Mouse (Mus musculus) c-Kit-positive CD71-positive TER-119-positive erythroid progenitor cells, embryonic 14.5 days (primary cell): Measurements from ENCODE around the gene Unc13d.
"Not testable (repeated sequence)": the region's sequence is repeated elsewhere in the genome, so short reads cannot be mapped to it uniquely, and the experiment has no call there.

Source experiments
- DNase-seq: peaks from one replicate; pipeline ENCODE4 v3.0.0-alpha.2; 2013; ENCODE audit warnings: low spot score

The Unc13d gene

DNA sequence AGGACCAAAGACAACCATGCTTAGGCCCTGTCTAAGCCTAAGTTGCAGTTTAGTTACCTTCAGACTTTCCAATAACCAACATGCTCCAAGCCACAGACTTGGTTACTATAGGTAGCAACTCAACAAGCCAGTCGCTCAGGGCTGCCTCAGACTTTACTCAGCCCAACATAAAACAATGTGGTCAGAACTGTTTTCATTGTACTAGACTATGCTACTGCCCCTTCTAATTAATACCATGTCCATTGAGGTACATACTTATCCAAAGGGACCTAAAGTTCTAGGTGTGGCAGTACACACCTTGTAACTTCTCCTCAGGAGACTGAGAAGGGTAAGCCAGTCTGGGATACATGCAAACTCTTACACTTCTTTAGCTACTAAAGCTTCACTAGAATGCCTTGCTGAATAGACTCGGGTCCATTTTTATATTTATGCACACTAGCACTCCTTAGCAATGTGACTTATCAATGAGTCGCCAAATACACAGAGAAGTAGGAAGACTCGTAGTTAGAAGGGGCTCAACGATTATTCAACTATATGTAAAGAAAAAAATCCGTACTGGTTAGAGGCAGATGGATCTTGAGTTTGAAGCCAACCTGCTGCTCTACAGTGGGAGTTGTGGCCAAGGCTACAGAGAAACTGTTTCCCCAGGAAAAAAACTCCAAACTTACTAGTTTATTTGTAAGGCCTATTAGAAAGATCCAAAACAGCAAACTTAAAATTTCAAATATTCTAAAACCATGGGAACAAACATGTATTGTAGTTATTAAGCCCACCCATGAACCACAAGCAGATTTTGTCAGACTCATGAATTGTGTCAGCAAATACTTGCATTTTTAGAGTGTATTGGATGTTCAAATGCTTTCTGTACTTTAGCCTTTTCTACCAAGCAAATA is 56.2 kb downstream of the Unc13d start:
- no peak for DNase-seq

DNA sequence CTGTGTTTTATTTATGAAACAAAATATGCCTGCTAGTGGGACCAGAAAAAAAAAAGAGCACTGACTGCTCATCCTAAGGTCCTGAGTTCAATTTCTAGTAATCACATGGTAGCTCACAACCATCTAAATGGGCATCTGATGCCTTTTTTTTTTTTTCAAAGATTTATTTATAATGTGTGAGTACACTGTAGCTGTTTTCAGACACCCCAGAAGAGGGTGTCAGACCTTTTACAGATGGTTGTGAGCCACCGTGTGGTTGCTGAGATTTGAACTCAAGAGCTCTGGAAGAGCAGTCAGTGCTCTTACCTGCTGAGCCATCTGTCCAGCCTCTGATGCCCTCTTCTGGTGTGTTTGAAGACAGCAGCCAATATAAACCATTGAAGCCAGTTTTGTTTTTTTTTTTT is 57.2 kb downstream of the Unc13d start:
- DNase-seq, result no peak

DNA sequence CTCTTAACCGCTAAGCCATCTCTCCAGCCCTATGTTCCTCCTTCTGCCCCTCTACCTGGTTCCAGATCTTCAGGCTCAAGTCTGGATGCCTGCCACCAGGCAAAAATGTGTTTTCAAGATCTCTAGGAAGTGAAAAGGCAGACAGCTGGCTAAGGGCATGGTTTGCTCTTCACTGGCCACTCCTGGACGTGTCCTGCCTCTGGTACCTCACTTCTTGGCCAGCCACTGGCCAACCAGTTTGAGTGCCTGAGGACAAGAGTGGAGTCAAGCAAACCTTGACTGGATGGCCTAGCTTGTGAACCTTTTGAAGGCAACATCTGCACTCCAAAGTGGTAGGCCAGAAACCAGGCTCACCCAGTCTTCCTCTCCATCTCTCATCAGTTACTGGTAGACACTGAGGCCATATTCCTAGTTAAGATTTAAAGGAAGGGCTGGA is 57.8 kb downstream of the Unc13d start:
- DNase-seq, result no peak

DNA sequence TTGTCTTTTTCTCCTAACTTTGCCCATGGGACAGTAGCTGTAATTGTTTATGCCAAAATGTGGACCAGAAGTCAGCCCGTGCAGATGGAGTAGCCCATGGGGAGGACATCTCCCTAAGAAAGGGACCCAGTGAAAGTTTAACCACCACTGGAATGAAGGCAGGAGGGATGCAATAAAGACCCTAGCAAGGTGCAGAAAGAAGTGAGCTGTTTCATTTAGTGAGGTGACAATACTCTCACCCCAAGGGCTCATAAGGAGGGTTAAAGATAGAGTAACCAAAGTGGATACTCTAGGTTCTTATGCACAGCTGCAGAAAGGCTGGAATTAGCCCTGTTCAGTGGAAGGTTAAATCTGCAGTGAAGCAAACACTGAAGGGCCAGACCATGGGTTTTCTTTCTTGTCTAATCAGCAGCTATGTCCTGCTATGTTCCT is 58.4 kb downstream of the Unc13d start:
- no peak for DNase-seq

DNA sequence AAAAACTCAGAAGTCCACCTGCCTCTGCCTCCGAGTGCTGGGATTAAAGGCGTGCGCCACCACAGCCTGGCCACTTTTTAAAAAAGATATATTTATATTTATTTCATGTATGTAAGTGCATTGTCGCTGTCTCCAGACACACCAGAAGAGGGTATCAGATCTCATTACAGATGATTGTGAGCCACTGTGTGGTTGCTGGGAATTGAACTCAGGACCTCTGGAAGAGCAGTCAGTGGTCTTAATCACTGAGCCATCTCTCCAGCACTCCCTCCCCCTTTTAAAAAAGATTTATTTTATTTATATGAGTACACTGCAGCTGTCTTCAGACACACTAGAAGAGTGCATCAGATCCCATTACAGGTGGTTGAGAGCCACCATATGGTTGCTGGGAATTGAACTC is 58.9 kb downstream of the Unc13d start:
- DNase-seq, result not testable (repeated sequence)

DNA sequence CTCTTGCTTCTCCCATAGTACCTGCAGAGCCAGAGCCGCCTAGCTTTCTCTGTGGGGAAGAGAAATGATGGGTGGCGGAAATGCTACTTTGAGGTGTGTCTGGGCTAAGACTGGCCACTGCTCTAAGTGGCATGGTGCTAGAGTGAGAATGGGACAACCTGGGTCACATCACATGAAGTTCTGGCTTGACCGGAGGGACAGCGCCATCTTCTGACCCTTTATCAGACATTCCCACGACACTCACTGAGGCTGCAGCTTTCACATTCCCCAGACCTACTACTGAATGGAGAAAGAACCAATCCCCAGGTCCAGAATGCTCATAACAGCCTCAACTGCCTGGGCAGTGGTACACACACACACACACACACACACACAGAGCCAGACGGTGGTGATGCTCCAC is 59.7 kb downstream of the Unc13d start:
- DNase-seq, result no peak

DNA sequence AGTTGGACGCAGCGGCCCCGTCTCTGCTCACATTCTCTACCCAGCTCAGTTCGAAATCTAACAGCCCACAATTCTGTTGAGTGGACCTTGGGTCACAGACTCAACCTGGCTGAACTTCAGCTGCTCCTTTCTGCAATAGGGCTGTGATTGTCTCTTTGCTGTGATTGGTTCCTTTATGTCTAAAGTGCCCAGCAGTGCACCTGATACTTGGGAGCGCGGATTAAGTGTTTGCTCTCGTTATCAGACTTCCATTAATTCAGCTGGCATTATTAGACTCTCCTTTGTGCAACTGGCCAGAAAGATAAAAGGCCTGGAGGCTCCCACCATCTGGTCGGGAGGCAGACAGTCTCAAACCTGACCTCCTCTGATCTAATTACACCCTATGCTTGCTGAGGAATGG is 62.9 kb downstream of the Unc13d start:
- DNase-seq, result no peak

DNA sequence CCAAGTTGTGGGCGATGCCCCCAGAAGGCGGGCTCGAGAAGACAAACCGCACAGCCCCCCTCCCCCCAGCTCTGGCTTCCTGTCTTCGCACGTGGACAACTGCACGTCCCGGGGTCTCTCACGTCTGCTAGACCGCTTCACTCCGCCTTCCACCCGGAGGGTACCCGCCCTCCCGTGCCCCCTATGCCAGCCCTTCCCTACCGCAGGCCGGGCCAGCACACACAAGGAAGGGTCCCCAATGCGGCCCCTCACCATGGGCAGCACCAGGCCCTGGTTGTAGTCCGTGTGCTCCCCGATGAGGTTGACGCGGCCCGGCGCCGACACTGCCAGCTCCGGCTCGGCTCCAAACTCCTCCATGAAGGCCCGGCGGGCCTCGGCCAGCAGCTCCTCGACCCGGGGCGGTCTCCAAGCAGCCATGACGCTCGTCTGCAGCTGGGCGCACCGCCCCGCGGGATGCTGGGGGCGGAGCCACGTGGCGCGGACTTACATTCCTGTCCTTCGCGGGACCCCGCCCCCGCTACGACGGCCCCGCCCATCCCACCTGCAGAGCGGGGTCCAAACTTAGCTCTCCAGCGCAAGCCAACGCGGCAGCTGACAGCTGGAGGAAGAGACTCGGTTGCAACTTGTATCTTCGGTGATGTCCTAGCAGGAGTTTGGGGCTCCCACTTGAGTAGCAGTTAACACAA is 65.4 kb downstream of the Unc13d start, which contains the start of gene Galk1:
TSS of gene Galk1 (minus strand) at position 458 of the 686 bp plus-strand sequence.
- DNase-seq, result no peak
